Mouse (Mus musculus) neural tube, embryonic 13.5 days (tissue): ENCODE measurements around the gene Spty2d1. TPM values are rescaled to one million over a fixed set of nuclear protein-coding genes. Genes with fewer than 3 reads are reported as not detected.

Experiments
- ATAC-seq: fragments of 200-750 bp; cut with Nextera tagmentation; 2 replicates; pipeline ENCODE4 v1.8.0; 2017; ENCODE audit warnings: low read depth, mild to moderate bottlenecking, moderate TSS enrichment, moderate library complexity
- H3K27ac ChIP-seq: fragments of 300-500 bp; sonication (generic); replicated peaks from 2 replicates; pipeline ENCODE4 v1.5.1; 2015; ENCODE audit warnings: moderate library complexity, mild to moderate bottlenecking, inconsistent platforms
- H3K27me3 ChIP-seq: fragments of 300-500 bp; sonication (generic); 2 replicates; pipeline ENCODE4 v1.6.1; 2015; ENCODE audit warnings: mild to moderate bottlenecking, inconsistent platforms
- H3K36me3 ChIP-seq: fragments of 300-500 bp; sonication (generic); 2 replicates; pipeline ENCODE4 v1.6.1; 2015; ENCODE audit warnings: mild to moderate bottlenecking, inconsistent platforms
- H3K4me1 ChIP-seq: fragments of 300-500 bp; sonication (generic); replicated peaks from 2 replicates; pipeline ENCODE4 v1.6.1; 2015; ENCODE audit warnings: inconsistent platforms
- H3K4me2 ChIP-seq: fragments of 300-500 bp; sonication (generic); 2 replicates; pipeline ENCODE4 v1.6.1; 2015; ENCODE audit warnings: inconsistent platforms, mild to moderate bottlenecking, moderate library complexity
- H3K4me3 ChIP-seq: fragments of 300-500 bp; sonication (generic); 2 replicates; pipeline ENCODE4 v1.5.1; 2015; ENCODE audit warnings: mild to moderate bottlenecking, inconsistent platforms
- H3K9ac ChIP-seq: fragments of 300-500 bp; sonication (generic); 2 replicates; pipeline ENCODE4 v1.6.1; 2015; ENCODE audit warnings: moderate library complexity, mild to moderate bottlenecking, inconsistent platforms
- H3K9me3 ChIP-seq: fragments of 300-500 bp; sonication (generic); 2 replicates; pipeline ENCODE4 v1.6.1; 2016; ENCODE audit warnings: inconsistent platforms
- WGBS: fragments of 180-500 bp; shearing (Covaris S2); methylation state at CpG from one replicate; pipeline ENCODE4 v1.1.7; 2015; 5-methylcytosine and 5-hydroxymethylcytosine counted together
- polyA plus RNA-seq: library from polyadenylated mRNA; unstranded; fragments of >200 nt; fragmentation: Nextera tagmentation; extraction: Ambion mirVana; gene quantifications from 2 replicates; pipeline ENCODE4 v1.2.1, GENCODE M21; 2015

The Spty2d1 gene
- polyA plus RNA-seq, 1 experiment from 2014 or later = 8.3 TPM

DNA sequence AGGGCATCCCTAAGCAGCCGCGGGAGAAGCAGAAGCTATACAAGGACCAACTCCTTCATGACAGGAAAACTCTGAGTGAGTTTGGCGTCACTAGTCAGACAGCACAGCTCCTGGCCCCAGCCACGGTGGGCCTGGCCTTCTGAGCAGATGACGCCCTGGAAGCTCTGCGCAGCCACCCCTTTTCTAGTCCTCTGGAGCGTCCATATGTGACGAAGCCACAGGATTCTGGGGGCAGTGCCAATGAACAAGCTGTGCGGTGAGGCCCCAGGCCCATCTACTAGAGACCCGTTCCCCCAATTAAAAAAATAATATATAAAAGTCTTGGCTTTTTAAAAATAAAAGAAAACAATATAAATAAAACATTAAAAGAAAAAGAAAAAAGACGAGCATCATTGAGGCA lies 32.8 kb downstream of the Spty2d1 start:
- Histone ChIP-seq H3K9me3 (no peaks in the 10 kb centered on the region), H3K4me1 (no peaks in the 10 kb centered on the region), H3K27me3 (no peaks in the 10 kb centered on the region), H3K27ac (no peak overlapping the region), H3K36me3 (no peaks in the 10 kb centered on the region), H3K9ac (no peak overlapping the region), H3K4me3 (no peak overlapping the region), H3K4me2 (no peak overlapping the region)
- WGBS = 84% methylated on average over 11 of the region's 11 CpGs
- ATAC-seq = no peak

DNA sequence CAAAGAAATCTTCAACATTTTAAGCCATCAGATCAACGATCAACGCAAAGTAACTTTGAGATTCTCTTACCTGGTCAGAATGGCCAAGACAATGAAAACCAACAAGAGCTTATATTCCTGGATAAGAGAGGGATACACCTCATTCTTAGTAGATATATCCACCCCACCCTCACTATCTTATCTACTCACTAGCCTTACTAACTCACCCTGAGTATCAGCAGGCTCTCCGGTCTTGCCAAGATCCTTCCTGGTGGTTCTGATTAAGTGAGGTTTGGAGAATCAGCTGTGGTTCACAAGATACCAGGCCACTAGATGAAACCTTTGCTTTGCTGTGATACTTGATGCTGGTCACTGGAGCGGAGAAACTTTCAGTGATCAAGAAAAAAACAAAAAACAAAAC lies 33.6 kb downstream of the Spty2d1 start:
- Histone ChIP-seq H3K36me3 (no peaks in the 10 kb centered on the region), H3K27ac (no peak overlapping the region), H3K9ac (no peak overlapping the region), H3K27me3 (no peaks in the 10 kb centered on the region), H3K9me3 (no peaks in the 10 kb centered on the region), H3K4me3 (no peak overlapping the region), H3K4me2 (no peak overlapping the region), H3K4me1 (no peaks in the 10 kb centered on the region)
- WGBS = 98% methylated on average over 4 of the region's 4 CpGs
- no peak for ATAC-seq

- H3K9me3 ChIP-seq = no peaks in the 10 kb centered on the region
- no peaks in the 10 kb centered on the region for H3K27me3 ChIP-seq
- no peak overlapping the region for H3K9ac ChIP-seq
- no peaks in the 10 kb centered on the region for H3K36me3 ChIP-seq
- H3K27ac ChIP-seq = no peak overlapping the region
- no peak for ATAC-seq
- 88% methylated on average over 4 of the region's 4 CpGs for WGBS
- no peaks in the 10 kb centered on the region for H3K4me1 ChIP-seq
- no peak overlapping the region for H3K4me2 ChIP-seq
- no peak overlapping the region for H3K4me3 ChIP-seq
These were observed 38.3 kb downstream of the Spty2d1 start for GRCm38 (mm10) chr7:46969898-46970297.

GRCm38 (mm10) chr7:46964070-46964469 lies 44.1 kb downstream of the Spty2d1 start:
- 87% methylated on average over 7 of the region's 7 CpGs for whole genome bisulfite sequencing
- ATAC-seq = no peak
- H3K4me3 ChIP-seq = no peak overlapping the region
- H3K27me3 ChIP-seq = peaks cover 11% of the 10 kb centered on the region
- H3K27ac ChIP-seq = no peak overlapping the region
- H3K9ac ChIP-seq = no peak overlapping the region
- no peaks in the 10 kb centered on the region for H3K36me3 ChIP-seq
- no peak overlapping the region for H3K4me2 ChIP-seq
- no peaks in the 10 kb centered on the region for H3K9me3 ChIP-seq
- peaks cover 14% of the 10 kb centered on the region for H3K4me1 ChIP-seq

- Histone ChIP-seq H3K4me3 (no peak overlapping the region), H3K27me3 (peaks cover 11% of the 10 kb centered on the region), H3K9me3 (no peaks in the 10 kb centered on the region), H3K36me3 (no peaks in the 10 kb centered on the region), H3K4me1 (peaks cover 17% of the 10 kb centered on the region), H3K9ac (peak overlapping the region; percentile 17; the same call in 1 of the 2 replicates), H3K4me2 (peak overlapping the region; percentile 35), H3K27ac (peak overlapping the region; percentile 64)
- peak; percentile 62 for ATAC-seq
- under 1% methylated on average over 9 of the region's 9 CpGs for WGBS
These were observed 45.2 kb downstream of the Spty2d1 start for GRCm38 (mm10) chr7:46962806-46963618.

- Histone ChIP-seq H3K27me3 (peaks cover 11% of the 10 kb centered on the region), H3K36me3 (no peaks in the 10 kb centered on the region), H3K9me3 (no peaks in the 10 kb centered on the region), H3K4me3 (no peak overlapping the region), H3K9ac (no peak overlapping the region), H3K4me2 (no peak overlapping the region), H3K27ac (no peak overlapping the region), H3K4me1 (peaks cover 25% of the 10 kb centered on the region)
- no peak for ATAC-seq
These were observed 46.1 kb downstream of the Spty2d1 start for GRCm38 (mm10) chr7:46962132-46962531.

DNA sequence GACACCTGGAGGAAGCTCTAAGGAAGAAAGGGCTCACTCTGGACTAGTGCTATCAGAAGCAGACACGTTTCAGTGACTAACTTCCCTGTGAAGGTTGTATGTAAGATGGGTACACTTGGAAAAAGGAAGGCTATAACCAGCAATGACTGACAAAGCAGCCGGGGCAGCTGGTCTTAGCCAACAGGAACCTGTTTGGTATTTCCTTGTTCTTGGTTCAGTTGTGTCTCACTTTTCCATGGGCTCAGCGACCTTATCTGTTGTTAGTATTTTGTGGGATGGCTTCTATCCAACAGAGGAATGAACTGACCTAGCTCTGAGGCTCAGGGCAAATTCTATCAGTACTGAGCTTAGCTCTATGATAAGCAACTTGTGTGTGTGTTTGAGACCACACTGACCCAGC lies 47.2 kb downstream of the Spty2d1 start:
- Histone ChIP-seq H3K36me3 (no peaks in the 10 kb centered on the region), H3K27me3 (peaks cover 11% of the 10 kb centered on the region), H3K4me1 (peaks cover 26% of the 10 kb centered on the region), H3K4me3 (no peak overlapping the region), H3K27ac (no peak overlapping the region), H3K4me2 (no peak overlapping the region), H3K9me3 (no peaks in the 10 kb centered on the region), H3K9ac (0 out of 2 replicates have a peak overlapping the region, but pooled peaks have one; percentile 26)
- 71% methylated on average over 3 of the region's 3 CpGs for WGBS
- no peak for ATAC-seq

DNA sequence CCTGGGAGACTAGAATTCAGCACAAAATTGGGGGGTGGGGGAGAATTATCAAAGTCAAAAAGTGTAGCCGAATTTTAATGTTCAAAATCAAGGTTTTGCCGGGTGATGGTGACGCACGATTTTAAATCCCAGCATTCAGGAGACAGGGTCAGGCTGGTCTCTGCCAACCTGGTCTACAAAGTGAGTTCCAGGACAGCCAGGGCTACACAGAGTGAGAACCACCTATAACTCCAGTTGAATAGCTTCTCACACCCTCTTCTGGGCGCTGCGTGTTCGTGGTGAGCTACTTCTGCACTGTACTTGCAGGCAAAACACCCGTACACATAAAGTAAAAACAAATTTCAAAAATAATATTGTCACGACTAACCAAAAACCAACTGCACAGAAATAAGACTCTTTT lies 49.4 kb downstream of the Spty2d1 start:
- Histone ChIP-seq H3K36me3 (peaks cover 14% of the 10 kb centered on the region), H3K9me3 (no peaks in the 10 kb centered on the region), H3K4me2 (peak overlapping the region; percentile 86), H3K27ac (no peak overlapping the region), H3K27me3 (peaks cover 11% of the 10 kb centered on the region), H3K4me3 (peak overlapping the region; percentile 71), H3K9ac (peak overlapping the region; percentile 84), H3K4me1 (peaks cover 25% of the 10 kb centered on the region)
- no peak; the same call in 1 of the 2 replicates for ATAC-seq
- 20% methylated on average over 9 of the region's 9 CpGs for WGBS

GRCm38 (mm10) chr7:46957831-46958691 lies 50.1 kb downstream of the Spty2d1 start, which contains the start of gene Uevld:
Gene Uevld (minus strand): TSS chr7:46958527.
- H3K27me3 ChIP-seq = peaks cover 11% of the 10 kb centered on the region
- H3K4me2 ChIP-seq = peak within 1 kb of the TSS; percentile 86
- WGBS = 1% methylated on average over 51 of the region's 51 CpGs
- H3K9ac ChIP-seq = peak within 1 kb of the TSS; percentile 84
- no peak within 1 kb of the TSS; the same call in 1 of the 2 replicates for H3K27ac ChIP-seq
- peak; percentile 93 for ATAC-seq
- peaks cover 19% of the 10 kb centered on the region for H3K4me1 ChIP-seq
- peaks cover 22% of the 10 kb centered on the region for H3K36me3 ChIP-seq
- H3K9me3 ChIP-seq = no peaks in the 10 kb centered on the region
- peak within 1 kb of the TSS; percentile 71 for H3K4me3 ChIP-seq

Other genes with a start within 250 kb of the Spty2d1 start
- gene Hps5, start 212.3 kb downstream of the Spty2d1 start, polyA plus RNA-seq = 16.4 TPM in 2 replicates
- 38.2 and 44.4 TPM in 2 replicates for gene Gtf2h1, start 212.3 kb downstream of the Spty2d1 start, polyA plus RNA-seq
- gene Ldha, start 166.9 kb downstream of the Spty2d1 start, polyA plus RNA-seq = 497 and 572 TPM in 2 replicates
- gene Ldhc, start 147.2 kb downstream of the Spty2d1 start, polyA plus RNA-seq = 0.80 TPM in 1 of 2 replicates, not detected in the other
- 373 and 384 TPM in 2 replicates for gene Tsg101, start 88.4 kb downstream of the Spty2d1 start, polyA plus RNA-seq
- 5.5 and 7.4 TPM in 2 replicates for gene Uevld, start 49.9 kb downstream of the Spty2d1 start, polyA plus RNA-seq
- gene Gm9999, start 24.8 kb downstream of the Spty2d1 start, polyA plus RNA-seq = not detected in 2 replicates
- 23.3 and 25.8 TPM in 2 replicates for gene Tmem86a, start 42.2 kb upstream of the Spty2d1 start, polyA plus RNA-seq
- 100 and 103 TPM in 2 replicates for gene Ptpn5, start 125.3 kb upstream of the Spty2d1 start, polyA plus RNA-seq
- gene Mrgpra6, start 196.5 kb upstream of the Spty2d1 start, polyA plus RNA-seq = not detected in 2 replicates
- not detected in 2 replicates for gene Mrgpra9, start 244.4 kb upstream of the Spty2d1 start, polyA plus RNA-seq